Mouse (Mus musculus) spleen, postnatal 36 days (tissue): ENCODE measurements around the gene Arap1.
A peak's percentile ranks its signal among the peaks of the same experiment; 100 is the strongest.

Experiments used
- DNase-seq, 2 experiments: peaks; one replicate each; pipeline ENCODE4 v3.0.0; 2022; ENCODE audit warnings: low spot score in 2 of 2, mixed read lengths in 1 of 2

Arap1 gene

DNA sequence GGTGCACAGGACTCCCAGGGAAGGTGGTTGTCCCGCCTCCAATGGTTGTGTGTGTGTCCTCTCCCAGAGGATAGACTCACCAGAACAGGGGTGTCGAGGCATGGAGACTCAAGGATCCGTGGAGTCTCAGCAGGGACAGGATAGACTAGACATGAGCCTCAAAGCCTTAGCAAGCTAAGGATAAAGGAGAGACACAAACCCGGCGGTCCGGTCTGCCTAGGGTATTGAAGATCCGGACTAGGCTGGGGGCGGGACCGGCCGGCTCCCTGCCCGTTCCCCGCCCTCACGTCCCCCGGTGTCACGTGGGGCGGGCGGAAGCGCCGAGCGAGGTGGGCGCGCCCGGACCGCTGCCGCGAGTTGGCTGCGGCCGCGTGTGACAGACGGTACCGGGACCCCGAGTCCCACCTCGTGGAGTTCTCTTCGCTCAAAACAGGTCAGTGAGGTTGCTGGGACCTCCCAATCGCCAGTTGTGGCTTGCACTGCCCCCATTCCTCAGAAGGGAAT, at the start of gene Arap1:
Gene Arap1, plus strand, starts transcription at position 301 of the 504 bp plus-strand sequence.
- peak; percentile 79 to 82 for DNase-seq

DNA sequence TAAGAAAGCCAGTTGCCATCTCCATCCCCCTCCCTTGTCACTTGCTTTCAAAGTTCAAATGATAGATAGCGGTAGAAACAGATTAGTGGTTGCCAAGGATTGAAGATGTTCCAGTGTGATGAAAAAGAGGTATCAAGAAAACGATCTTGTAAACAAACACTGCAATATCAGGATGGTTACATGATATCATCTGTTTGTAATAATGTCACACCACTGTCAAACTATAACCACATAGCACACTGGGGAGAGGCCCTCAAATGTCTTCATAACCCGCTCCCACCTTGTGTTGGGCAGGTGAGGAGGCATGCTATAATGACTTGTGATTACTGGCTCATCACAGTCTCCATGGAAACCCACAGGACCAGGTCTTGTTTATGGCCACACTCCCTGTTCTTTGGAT, 49.5 kb upstream of the Arap1 start:
- no peak for DNase-seq

GRCm38 (mm10) chr7:101301361-101301880, 46.4 kb upstream of the Arap1 start:
- peak; percentile 52 to 56 for DNase-seq

DNA sequence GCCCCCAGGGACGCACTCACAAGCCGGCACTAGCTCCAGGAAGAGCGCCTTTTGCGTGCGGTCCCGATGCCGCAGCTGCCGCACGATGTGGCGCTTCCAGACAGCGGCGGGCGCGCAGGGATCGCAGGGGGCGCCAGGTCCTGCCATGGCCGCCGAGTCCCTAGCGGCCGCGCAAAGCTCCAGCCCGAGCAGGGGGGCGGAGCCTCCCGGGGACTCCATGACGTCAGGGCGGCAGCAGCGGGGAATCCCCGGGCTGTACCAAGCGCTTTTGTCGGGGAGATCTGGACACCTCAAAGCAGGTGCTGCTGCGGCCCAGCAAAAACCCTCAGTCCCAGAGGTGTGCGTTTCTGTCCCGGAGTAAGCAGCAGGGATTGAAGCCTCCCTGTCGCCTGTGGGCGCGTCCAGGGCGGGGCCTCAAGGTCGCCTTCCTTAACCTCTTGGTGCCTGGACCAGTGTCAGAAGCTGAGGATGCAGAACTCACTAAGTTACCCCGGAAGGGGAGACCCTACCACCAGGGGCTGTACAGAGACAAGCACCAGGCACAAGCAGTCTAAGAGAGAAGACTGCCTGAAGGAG, 45.9 kb upstream of the Arap1 start, which contains the start of gene Atg16l2:
Gene Atg16l2, minus strand, starts transcription at position 371 of the 576 bp plus-strand sequence.
- peak; percentile 95 to 96 for DNase-seq

DNA sequence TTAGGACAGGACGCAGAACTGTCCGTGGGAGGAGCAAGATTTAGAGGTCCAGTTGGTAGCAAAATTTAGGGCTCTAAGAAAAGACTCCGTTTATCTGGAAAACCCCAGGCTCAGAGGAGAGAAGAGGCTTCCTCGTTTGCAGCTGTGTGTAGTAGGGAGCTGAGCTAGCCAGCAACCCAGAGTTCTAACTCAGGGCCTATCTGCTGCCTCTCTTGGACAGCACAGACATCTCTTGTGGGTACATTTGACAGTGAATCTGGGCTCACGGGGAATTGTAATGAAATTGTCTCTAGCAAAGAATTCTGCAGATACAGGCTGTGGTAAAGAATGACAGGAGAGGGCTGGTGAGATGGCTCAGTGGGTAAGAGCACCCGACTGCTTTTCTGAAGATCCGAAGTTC, 45.2 kb upstream of the Arap1 start:
- DNase-seq: no peak

GRCm38 (mm10) chr7:101306841-101307240, 41.0 kb upstream of the Arap1 start:
- no peak for DNase-seq

DNA sequence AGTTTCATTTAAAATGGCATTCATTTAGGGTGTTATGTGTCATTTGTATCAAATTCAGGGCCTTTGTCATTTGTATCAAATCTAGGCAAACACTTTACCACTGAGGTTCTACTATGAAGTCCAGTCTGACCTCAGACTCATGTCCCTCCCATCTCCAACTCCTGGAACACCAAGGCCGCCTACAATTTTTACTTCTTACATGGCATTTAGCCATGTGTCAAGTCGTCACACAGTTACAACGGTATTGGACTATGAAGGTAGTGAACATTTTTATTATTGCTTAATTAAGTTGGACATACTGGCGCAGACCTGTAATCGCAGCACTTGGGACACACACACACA, 37.9 kb upstream of the Arap1 start:
- DNase-seq: no peak

DNA sequence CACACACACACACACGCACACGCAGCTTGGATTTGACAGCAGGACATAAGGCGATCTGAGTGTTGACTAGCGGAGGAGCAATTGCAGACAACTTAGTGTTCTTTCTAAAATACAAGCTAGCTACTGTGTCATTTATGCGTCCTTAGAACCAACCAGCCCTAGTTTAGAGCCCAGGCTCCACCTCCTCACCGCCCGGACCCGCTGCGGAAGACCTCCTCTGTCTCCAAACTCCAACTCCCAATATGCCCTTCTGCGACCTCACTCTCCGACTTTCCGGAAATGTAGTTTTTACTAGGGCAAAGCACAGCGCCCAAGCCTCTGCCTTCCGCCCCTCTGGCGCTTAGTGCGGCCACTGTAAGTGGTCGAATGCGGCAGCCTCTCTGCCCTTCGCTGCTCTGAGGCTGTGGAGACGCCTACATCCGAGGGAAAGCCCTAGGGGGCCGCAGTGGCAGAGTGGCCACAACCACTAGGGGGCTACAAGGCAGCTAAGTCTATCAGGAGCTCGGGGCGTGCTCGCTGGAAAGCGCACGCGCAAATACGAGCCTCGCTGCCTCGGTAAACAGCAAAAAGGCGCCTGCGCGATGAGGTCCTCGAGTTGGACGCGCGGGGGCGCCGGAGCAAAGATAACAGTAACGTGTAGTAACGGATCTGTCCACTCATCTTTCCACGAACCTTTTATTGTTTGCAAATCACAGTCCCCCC, 37.4 kb upstream of the Arap1 start:
- DNase-seq: peak; percentile 97 to 99

DNA sequence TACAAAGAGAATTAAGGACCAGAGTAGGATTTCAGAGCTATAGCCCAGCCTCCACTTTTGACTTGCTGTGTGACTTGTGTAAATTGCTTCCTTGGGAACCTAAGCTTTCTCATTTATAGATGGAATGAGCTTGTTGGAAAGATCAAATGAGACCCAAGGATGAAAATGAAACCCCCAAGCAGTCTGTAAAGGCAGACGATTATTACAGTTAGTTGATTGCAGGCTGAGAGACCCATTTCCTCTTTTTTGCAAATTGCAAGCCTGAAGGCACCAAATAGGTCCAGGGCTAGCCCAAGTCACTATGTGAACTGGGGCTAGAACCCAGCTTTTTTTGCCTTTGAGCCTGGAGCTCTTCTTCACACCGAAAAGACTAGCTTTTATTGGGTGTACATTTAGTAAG, 36.8 kb upstream of the Arap1 start:
- DNase-seq: peak; percentile 40 to 47

GRCm38 (mm10) chr7:101313033-101313432, 34.8 kb upstream of the Arap1 start:
- no peak for DNase-seq

DNA sequence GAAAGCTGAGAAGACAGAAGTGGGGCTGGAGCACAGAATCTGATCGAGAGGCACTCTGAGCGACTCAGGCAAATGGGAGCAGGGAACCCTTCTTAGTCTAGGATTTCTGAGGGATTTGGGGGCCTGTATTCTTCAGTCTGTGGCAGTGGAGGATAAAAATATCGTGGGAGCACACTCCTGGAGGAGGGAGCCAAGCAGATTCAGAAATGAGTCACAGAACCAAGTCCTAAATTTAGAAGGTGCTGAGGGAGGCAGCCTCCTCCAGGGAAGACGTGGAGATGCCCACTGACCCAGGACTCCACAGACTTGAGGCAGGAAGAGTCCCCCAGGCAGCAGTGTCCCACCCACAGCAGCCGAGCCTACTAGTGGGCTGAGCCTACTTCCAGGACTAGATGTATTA, 33.5 kb upstream of the Arap1 start:
- DNase-seq: no peak

DNA sequence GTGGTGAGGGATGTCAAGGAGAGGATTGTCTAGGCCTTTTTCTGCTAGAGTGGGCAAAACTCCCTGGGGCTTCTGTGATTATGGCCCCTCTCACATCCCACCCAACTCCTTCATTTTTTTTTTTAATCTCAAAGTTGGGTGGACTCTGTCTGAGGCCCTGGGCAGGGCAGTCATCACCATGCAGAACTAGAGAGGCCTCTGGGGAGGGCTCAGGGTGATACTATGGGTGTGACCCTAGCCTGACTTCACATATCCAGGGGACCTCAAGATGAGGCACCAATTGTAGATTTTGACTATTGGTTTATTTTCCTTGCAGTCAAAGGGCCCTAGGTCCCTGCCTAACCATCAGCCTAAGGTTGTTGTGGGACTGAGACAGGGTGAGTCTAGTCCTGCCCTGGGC, 32.2 kb upstream of the Arap1 start:
- DNase-seq: no peak

DNA sequence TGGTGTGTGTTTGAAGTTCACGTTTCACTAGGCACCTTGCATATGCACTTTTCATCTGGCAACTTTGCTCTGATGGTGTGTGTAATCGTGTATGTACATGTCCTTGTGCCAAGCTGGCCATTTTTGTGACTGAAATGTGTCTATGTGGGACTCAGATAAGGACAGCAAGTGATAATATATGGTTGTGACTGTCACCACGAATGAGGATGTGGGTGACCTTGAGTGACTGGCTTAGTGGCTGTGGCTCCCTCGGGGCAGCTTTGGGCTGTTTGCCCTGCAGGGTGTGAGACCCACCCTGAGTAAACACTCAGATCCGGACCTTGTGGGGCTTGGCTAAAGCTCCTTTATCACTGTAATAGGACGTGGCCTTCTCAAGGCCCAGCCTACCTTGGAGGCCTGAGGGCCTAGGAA, 31.3 kb upstream of the Arap1 start:
- DNase-seq: peak; percentile 67 to 74

DNA sequence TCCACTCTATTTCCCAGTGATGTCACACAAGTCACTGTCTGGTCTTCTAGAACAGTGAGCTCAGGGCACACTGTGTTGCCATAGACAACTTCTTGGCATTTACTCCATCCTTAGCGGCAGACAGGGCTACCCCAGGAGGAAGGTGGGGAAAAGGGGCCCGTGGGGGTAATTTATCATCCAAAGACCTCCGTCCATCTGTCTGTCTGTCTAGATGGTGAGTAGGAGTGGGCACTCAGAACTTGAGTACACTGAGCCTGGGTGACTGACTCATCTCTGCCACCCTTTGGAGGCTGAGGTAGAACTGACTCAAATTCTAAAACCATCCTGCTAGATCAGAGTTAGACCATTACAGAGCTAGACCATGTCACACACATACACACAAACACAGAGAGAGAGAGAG, 30.9 kb upstream of the Arap1 start, which contains the start of gene Stard10:
Gene Stard10, plus strand, starts transcription at position 73 of the 400 bp plus-strand sequence.
- no peak for DNase-seq

DNA sequence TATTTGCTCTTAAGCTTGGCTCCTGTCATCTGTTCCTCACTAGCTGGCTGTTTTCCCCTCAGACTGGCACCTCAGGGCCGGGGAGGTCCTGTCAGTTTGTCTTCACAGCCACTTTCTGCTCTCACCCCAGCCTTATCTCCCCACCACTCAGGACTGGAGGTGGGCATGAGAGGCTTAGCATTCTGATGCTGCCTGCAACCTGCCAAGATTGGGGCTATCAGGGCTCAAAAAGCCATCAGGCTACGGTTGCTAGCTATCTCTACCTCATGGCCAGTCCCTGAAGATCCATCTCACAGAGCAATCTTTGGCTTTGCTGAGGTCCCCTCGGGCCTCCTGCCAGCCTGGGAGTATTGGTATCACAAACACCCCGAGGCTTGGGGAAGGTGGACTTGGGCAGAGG, 29.0 kb upstream of the Arap1 start:
- DNase-seq: peak in 1 of 2 experiments; percentile 14

DNA sequence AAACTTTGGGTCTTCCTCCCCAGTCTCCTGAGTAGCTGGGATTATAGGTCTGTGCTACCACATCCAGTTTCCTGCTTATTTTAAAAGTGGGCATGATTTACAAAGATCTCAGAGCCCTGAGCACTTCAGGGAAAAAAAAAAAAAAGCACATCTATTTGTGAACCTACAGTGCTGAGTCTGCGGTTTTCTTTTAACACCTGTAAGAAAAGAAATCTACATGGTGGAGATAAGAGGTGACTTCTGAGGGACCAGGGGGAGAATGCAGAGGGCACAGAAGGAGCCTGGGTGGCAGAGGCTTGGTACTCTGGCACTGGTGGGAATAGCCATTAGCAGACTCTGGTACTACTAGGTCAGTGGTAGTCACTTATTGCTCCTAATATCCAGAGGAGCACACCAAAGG, 28.1 kb upstream of the Arap1 start:
- DNase-seq: no peak

DNA sequence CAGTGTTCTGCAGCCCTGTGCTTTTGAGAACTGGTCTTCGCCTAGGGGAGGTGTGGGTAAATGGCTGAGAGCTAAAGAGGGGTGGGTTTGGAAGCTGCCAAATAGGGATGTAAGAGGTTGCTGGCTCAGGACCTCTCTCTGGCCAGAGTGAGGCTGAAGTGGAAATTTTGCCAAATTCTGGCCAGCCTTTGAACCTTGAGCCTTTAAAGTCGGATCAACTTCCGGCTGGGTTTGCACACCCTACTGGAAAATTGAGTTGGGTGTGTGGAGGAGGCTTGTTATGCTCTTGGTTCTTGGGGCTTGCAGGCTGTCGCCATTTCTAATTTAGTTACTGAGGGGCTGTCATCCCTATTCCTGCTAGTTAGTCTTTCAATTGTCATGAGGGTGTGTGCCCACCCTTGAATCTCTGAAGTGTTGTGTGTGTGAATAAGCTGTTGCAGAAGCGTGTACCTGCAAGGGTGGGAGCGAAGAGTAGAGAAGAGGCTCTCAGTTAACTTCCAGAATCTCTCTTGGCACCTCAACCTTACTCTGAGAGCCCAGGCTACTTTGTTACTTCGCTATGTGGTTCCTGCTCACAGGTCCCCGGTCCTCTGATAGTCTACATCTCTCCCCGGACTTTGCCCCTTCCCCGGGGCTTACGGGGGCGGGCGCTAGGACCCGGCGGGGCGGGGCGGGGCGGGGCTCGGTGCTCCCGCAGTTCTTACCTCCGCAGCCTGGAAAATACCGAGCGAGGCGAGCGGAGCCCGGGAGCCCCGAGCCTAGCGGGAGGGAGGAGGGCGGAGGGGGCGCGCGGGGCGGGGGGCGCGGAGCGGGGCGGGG, 27.3 kb upstream of the Arap1 start:
- peak in 1 of 2 experiments; percentile 24 for DNase-seq

- DNase-seq: peak in 1 of 2 experiments; percentile 19
These were observed 26.5 kb upstream of the Arap1 start for GRCm38 (mm10) chr7:101321218-101321827.

GRCm38 (mm10) chr7:101323141-101323594, 24.7 kb upstream of the Arap1 start:
- DNase-seq: no peak

GRCm38 (mm10) chr7:101324142-101324962, 23.5 kb upstream of the Arap1 start:
- DNase-seq: no peak

DNA sequence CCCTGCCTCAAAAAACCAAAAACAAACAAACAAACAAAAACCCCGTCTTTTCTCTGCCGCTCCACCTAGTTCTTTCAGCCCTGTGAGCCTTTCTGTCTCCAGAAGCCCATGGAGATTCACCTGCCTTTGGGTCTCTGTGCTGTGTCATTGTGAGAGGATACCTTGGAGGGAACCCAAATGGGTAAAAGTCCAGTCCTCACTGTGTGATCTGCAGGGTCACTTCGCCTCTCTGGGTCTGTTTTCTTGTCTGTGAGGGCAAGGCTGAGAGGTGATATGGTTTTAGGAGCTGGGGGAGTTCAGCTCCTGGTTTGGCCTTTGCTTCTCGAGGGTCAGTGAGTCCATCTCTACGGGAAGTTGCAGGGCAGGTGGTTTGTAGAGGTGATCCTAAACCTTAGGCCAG, 21.9 kb upstream of the Arap1 start:
- no peak for DNase-seq
